Mouse (Mus musculus): ENCODE data around the gene Med15. TPM values are rescaled to one million over a fixed set of nuclear protein-coding genes. Genes with fewer than 3 reads are reported as not detected.
A peak's percentile ranks its signal among the peaks of the same experiment; 100 is the strongest.

Med15 gene
- polyA plus RNA-seq, 1 experiment from 2014 or later: 32.8 TPM

GRCm38 (mm10) chr16:17638036-17638628 is 94.6 kb downstream of the Med15 start:
- no peak overlapping the region for H3K4me2 ChIP-seq (ENCODE audit: low read depth, low read length)
- no peak for DNase-seq (ENCODE audit: low spot score)
- ATAC-seq (replicated peaks; ENCODE audit: insufficient number of reproducible peaks, low FRiP score, low TSS enrichment, low read depth): 0 out of 2 replicates have a peak, but pooled peaks have one; percentile 22
- H3K27ac ChIP-seq (replicated peaks; ENCODE audit: low read depth, low read length): no peak overlapping the region
- H3K9me3 ChIP-seq (replicated peaks; ENCODE audit: control insufficient read depth, low read length): no peaks in the 10 kb centered on the region
- H3K4me1 ChIP-seq (ENCODE audit: control insufficient read depth, insufficient read depth, low read length): no peaks in the 10 kb centered on the region
- peaks cover 23% of the 10 kb centered on the region for H3K36me3 ChIP-seq (replicated peaks; ENCODE audit: control insufficient read depth, insufficient read depth, low read depth, low read length)
- no peaks in the 10 kb centered on the region for H3K27me3 ChIP-seq (ENCODE audit: control insufficient read depth, insufficient read depth, low read length)
- WGBS: 91% methylated on average over 9 of the region's 9 CpGs
- no peak overlapping the region for H3K9ac ChIP-seq (replicated peaks; ENCODE audit: low read length)
- H3K4me3 ChIP-seq (ENCODE audit: low read depth, low read length): no peak overlapping the region

DNA sequence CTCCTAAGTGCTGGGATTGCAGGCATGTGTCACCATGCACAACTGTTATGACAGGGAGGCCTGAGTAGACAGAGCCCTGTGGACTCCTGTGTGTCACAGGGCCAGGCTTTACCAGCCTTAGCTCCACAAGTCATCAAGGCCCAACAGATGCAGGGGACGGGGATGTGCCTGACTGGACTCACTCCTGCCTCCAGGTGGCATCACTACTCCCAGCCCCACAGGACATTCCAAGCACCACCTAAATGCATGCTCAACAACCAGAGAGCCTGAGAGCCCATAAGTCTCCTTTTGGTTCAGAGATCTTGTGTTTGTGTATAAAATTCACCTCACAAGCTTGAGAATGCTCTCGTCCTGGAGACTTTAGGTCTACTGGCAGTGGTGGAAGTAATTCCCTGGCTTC is 95.1 kb downstream of the Med15 start:
- H3K27ac ChIP-seq (replicated peaks; ENCODE audit: low read depth, low read length): no peak overlapping the region
- no peak for DNase-seq (ENCODE audit: low spot score)
- peaks cover 20% of the 10 kb centered on the region for H3K36me3 ChIP-seq (replicated peaks; ENCODE audit: control insufficient read depth, insufficient read depth, low read depth, low read length)
- H3K4me3 ChIP-seq (ENCODE audit: low read depth, low read length): no peak overlapping the region
- ATAC-seq (replicated peaks; ENCODE audit: insufficient number of reproducible peaks, low FRiP score, low TSS enrichment, low read depth): no peak
- H3K9ac ChIP-seq (replicated peaks; ENCODE audit: low read length): no peak overlapping the region
- H3K9me3 ChIP-seq (replicated peaks; ENCODE audit: control insufficient read depth, low read length): no peaks in the 10 kb centered on the region
- no peaks in the 10 kb centered on the region for H3K27me3 ChIP-seq (ENCODE audit: control insufficient read depth, insufficient read depth, low read length)
- 77% methylated on average over 2 of the region's 2 CpGs for WGBS
- no peaks in the 10 kb centered on the region for H3K4me1 ChIP-seq (ENCODE audit: control insufficient read depth, insufficient read depth, low read length)
- no peak overlapping the region for H3K4me2 ChIP-seq (ENCODE audit: low read depth, low read length)

DNA sequence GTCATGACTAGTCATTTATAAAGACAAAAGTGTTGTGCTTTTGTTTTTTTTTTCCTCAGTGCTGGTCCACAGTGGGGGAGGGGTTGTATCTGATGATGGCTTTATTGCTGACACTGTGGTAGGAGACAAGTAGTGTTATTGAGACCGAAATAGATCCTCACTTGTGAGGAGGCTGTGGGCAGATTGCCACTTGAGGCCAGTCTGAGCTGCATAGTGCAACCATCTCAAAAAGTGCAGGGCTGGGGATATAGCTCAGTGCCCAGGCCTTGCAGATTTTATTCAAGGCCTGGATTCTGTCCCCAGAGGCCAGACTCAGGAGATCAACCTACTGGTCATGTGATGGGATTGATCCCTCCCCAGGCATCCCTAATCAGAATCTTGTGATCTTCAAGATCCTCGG is 95.8 kb downstream of the Med15 start:
- ATAC-seq (replicated peaks; ENCODE audit: insufficient number of reproducible peaks, low FRiP score, low TSS enrichment, low read depth): no peak
- peaks cover 20% of the 10 kb centered on the region for H3K36me3 ChIP-seq (replicated peaks; ENCODE audit: control insufficient read depth, insufficient read depth, low read depth, low read length)
- WGBS: 82% methylated on average over 2 of the region's 2 CpGs
- H3K4me1 ChIP-seq (ENCODE audit: control insufficient read depth, insufficient read depth, low read length): no peaks in the 10 kb centered on the region
- no peak overlapping the region for H3K27ac ChIP-seq (replicated peaks; ENCODE audit: low read depth, low read length)
- H3K9me3 ChIP-seq (replicated peaks; ENCODE audit: control insufficient read depth, low read length): no peaks in the 10 kb centered on the region
- no peak overlapping the region for H3K4me2 ChIP-seq (ENCODE audit: low read depth, low read length)
- DNase-seq (ENCODE audit: low spot score): no peak
- no peak overlapping the region for H3K4me3 ChIP-seq (ENCODE audit: low read depth, low read length)
- no peak overlapping the region for H3K9ac ChIP-seq (replicated peaks; ENCODE audit: low read length)
- no peaks in the 10 kb centered on the region for H3K27me3 ChIP-seq (ENCODE audit: control insufficient read depth, insufficient read depth, low read length)

DNA sequence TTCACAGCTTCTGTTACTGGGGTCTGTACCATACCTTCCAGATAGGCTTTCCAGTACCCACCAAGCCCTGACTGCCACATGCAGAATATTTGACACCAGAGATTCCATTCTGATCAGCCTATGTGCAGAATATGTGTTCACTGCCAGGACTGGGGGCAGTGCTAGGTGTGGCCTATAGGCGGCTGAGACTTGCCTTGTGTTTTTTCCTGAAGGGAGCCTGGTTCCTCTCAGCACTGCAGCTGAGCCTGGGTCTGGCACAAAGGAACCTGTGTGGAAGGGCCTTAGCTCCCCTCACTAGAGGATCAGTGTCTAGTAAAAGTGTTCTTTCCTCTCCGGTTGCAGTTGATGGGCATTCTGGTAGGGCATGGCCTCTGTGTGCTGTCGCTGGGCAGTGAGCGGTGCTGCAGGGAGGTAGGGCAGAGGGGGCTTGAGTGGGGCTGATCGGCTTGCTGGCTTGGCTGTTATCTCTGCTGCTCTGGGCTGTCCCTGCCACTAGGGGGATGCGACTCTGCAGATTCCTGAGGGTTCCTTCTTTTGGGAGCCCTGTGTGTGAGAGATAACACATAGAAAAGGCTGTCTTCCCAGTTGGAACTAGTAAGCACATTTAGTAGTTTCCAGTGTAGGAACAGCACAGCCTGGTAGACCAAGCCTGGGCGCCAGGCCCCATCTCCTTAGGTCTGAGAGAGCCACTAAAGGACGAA is 99.1 kb downstream of the Med15 start:
- Histone ChIP-seq H3K4me3 (ENCODE audit: low read depth, low read length) (no peak overlapping the region), H3K9ac (replicated peaks; ENCODE audit: low read length) (no peak overlapping the region), H3K9me3 (replicated peaks; ENCODE audit: control insufficient read depth, low read length) (no peaks in the 10 kb centered on the region), H3K36me3 (replicated peaks; ENCODE audit: control insufficient read depth, insufficient read depth, low read depth, low read length) (no peaks in the 10 kb centered on the region; the same call in 1 of the 2 replicates), H3K4me1 (ENCODE audit: control insufficient read depth, insufficient read depth, low read length) (no peaks in the 10 kb centered on the region), H3K27ac (replicated peaks; ENCODE audit: low read depth, low read length) (no peak overlapping the region), H3K4me2 (ENCODE audit: low read depth, low read length) (no peak overlapping the region), H3K27me3 (ENCODE audit: control insufficient read depth, insufficient read depth, low read length) (no peaks in the 10 kb centered on the region)
- DNase-seq (ENCODE audit: low spot score) (no peak), ATAC-seq (replicated peaks; ENCODE audit: insufficient number of reproducible peaks, low FRiP score, low TSS enrichment, low read depth) (no peak)
- WGBS: 71% methylated on average over 8 of the region's 8 CpGs

GRCm38 (mm10) chr16:17632580-17632979 is 100.1 kb downstream of the Med15 start:
- DNase-seq (ENCODE audit: low spot score) (no peak), ATAC-seq (replicated peaks; ENCODE audit: insufficient number of reproducible peaks, low FRiP score, low TSS enrichment, low read depth) (no peak)
- WGBS: 96% methylated on average over 2 of the region's 2 CpGs
- no peak overlapping the region for H3K4me3 ChIP-seq (ENCODE audit: low read depth, low read length)
- no peaks in the 10 kb centered on the region; the same call in 1 of the 2 replicates for H3K36me3 ChIP-seq (replicated peaks; ENCODE audit: control insufficient read depth, insufficient read depth, low read depth, low read length)
- H3K9ac ChIP-seq (replicated peaks; ENCODE audit: low read length): no peak overlapping the region
- H3K9me3 ChIP-seq (replicated peaks; ENCODE audit: control insufficient read depth, low read length): no peaks in the 10 kb centered on the region
- H3K27ac ChIP-seq (replicated peaks; ENCODE audit: low read depth, low read length): no peak overlapping the region
- no peaks in the 10 kb centered on the region for H3K4me1 ChIP-seq (ENCODE audit: control insufficient read depth, insufficient read depth, low read length)
- no peak overlapping the region for H3K4me2 ChIP-seq (ENCODE audit: low read depth, low read length)
- no peaks in the 10 kb centered on the region for H3K27me3 ChIP-seq (ENCODE audit: control insufficient read depth, insufficient read depth, low read length)

DNA sequence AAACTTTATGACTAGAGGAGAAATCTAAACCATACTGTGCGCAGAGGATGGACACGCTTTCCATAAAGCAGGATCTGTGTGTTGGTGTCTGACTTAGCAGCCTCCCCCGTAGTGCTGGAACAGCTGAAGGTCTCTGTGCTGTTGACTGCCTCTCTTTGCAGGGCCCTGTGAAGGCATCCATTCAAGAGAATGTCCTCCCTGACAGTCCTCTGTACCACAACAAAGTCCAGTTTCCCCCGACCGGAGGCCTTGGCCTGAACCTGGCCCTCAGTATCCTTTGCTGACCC is 106.5 kb downstream of the Med15 start:
- Histone ChIP-seq H3K4me3 (ENCODE audit: low read depth, low read length) (no peak overlapping the region), H3K9ac (replicated peaks; ENCODE audit: low read length) (no peak overlapping the region), H3K36me3 (replicated peaks; ENCODE audit: control insufficient read depth, insufficient read depth, low read depth, low read length) (peaks cover 5% of the 10 kb centered on the region; the same call in 1 of the 2 replicates), H3K4me1 (ENCODE audit: control insufficient read depth, insufficient read depth, low read length) (no peaks in the 10 kb centered on the region), H3K9me3 (replicated peaks; ENCODE audit: control insufficient read depth, low read length) (no peaks in the 10 kb centered on the region), H3K27ac (replicated peaks; ENCODE audit: low read depth, low read length) (no peak overlapping the region), H3K4me2 (ENCODE audit: low read depth, low read length) (no peak overlapping the region), H3K27me3 (ENCODE audit: control insufficient read depth, insufficient read depth, low read length) (no peaks in the 10 kb centered on the region)
- WGBS: 96% methylated on average over 5 of the region's 5 CpGs
- ATAC-seq (replicated peaks; ENCODE audit: insufficient number of reproducible peaks, low FRiP score, low TSS enrichment, low read depth) (no peak), DNase-seq (ENCODE audit: low spot score) (no peak)

DNA sequence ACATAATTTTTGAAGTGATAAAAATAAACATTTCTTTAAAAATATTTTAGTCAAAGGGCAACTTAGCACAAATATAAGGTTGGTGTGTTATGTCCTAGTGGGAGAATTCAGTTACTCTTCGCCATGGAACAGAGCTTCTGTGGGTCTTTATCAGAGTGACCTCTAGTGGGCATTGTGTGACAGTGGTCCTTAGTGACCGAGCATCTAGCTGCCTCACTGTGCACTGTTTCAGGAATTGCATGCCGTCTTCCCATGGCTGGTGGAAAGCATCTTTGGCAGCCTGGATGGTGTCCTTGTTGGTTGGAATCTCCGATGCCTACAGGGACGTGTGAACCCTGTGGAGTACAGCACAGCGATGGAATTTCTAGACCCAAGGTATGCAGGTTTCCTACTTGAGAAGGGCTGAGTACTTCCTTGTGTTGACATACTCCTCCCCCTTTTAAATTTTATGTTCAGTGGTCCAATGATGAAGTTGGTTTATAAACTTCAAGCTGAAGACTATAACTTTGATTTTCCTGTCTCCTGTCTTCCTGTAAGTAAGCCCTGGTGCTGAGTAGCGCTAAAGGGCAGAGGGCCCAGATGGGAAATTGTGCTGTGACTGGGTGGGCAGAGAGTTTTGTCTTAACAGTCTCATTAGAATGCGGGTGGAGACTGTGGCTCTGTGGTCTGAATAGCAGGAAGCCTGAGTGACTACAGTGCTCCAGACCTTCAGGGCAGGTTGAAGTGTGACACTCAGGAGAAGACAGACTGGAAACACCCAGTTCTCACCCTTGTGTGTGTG is 107.0 kb downstream of the Med15 start:
- Histone ChIP-seq H3K9me3 (replicated peaks; ENCODE audit: control insufficient read depth, low read length) (no peaks in the 10 kb centered on the region), H3K4me1 (ENCODE audit: control insufficient read depth, insufficient read depth, low read length) (no peaks in the 10 kb centered on the region), H3K27ac (replicated peaks; ENCODE audit: low read depth, low read length) (no peak overlapping the region), H3K4me3 (ENCODE audit: low read depth, low read length) (no peak overlapping the region), H3K36me3 (replicated peaks; ENCODE audit: control insufficient read depth, insufficient read depth, low read depth, low read length) (peaks cover 5% of the 10 kb centered on the region; the same call in 1 of the 2 replicates), H3K9ac (replicated peaks; ENCODE audit: low read length) (no peak overlapping the region), H3K4me2 (ENCODE audit: low read depth, low read length) (no peak overlapping the region), H3K27me3 (ENCODE audit: control insufficient read depth, insufficient read depth, low read length) (no peaks in the 10 kb centered on the region)
- ATAC-seq (replicated peaks; ENCODE audit: insufficient number of reproducible peaks, low FRiP score, low TSS enrichment, low read depth) (0 out of 2 replicates have a peak, but pooled peaks have one; percentile 44), DNase-seq (ENCODE audit: low spot score) (peak; percentile 69)
- 70% methylated on average over 8 of the region's 8 CpGs for WGBS

DNA sequence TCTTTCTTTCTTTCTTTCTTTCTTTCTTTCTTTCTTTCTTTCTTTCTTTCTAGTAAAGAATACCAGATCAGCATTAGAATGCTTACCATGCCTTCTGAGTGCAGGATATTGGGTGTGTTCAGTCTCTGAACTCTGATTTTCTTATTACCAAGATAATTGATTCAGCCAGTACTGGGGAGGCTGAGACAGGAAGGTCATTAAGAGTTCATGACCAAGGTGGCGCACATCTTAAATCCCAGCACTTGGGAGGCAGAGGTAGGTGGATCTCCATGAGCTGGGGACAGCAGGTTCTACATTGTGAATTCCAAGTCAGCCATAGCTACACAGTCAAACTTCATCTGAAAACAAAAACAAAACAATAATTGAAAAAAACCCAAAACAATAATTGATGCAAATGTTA is 110.8 kb downstream of the Med15 start:
- ATAC-seq (replicated peaks; ENCODE audit: insufficient number of reproducible peaks, low FRiP score, low TSS enrichment, low read depth): no peak
- no peaks in the 10 kb centered on the region for H3K9me3 ChIP-seq (replicated peaks; ENCODE audit: control insufficient read depth, low read length)
- H3K4me3 ChIP-seq (ENCODE audit: low read depth, low read length): no peak overlapping the region
- H3K36me3 ChIP-seq (replicated peaks; ENCODE audit: control insufficient read depth, insufficient read depth, low read depth, low read length): 0 out of 2 replicates have a peak, but pooled peaks cover 5% of the 10 kb centered on the region
- 90% methylated on average over 1 of the region's 1 CpGs for WGBS
- H3K9ac ChIP-seq (replicated peaks; ENCODE audit: low read length): no peak overlapping the region
- H3K27me3 ChIP-seq (ENCODE audit: control insufficient read depth, insufficient read depth, low read length): no peaks in the 10 kb centered on the region
- H3K27ac ChIP-seq (replicated peaks; ENCODE audit: low read depth, low read length): no peak overlapping the region
- H3K4me1 ChIP-seq (ENCODE audit: control insufficient read depth, insufficient read depth, low read length): no peaks in the 10 kb centered on the region; the same call in 1 of the 2 replicates
- no peak overlapping the region for H3K4me2 ChIP-seq (ENCODE audit: low read depth, low read length)
- no peak for DNase-seq (ENCODE audit: low spot score)
